Mouse (Mus musculus) heart, adult 2 months (tissue): ENCODE results near the gene Flnb. TPM values are rescaled to one million over a fixed set of nuclear protein-coding genes. Genes with fewer than 3 reads are reported as not detected.
A peak's percentile ranks its signal among the peaks of the same experiment; 100 is the strongest.

Experiments used
- DNase-seq, 2 experiments: peaks; one replicate each; pipeline ENCODE4 v3.0.0; 2021
- H3K27ac ChIP-seq: fragments of 200-600 bp; 2 replicates; pipeline ENCODE4 v1.8.1; 2022
- H3K27me3 ChIP-seq: fragments of 200-500 bp; 2 replicates; pipeline ENCODE4 v1.6.1; 2012; ENCODE audit warnings: mild to moderate bottlenecking, low read length, inconsistent platforms, mixed read lengths; ENCODE audit not compliant: control insufficient read depth, insufficient read depth
- H3K36me3 ChIP-seq: fragments of 200-500 bp; 2 replicates; pipeline ENCODE4 v1.6.1; 2012; ENCODE audit warnings: low read length, inconsistent platforms; ENCODE audit not compliant: control insufficient read depth, insufficient read depth
- H3K4me1 ChIP-seq: fragments of 200-500 bp; 2 replicates; pipeline ENCODE4 v1.6.1; 2011; ENCODE audit warnings: low read length; ENCODE audit not compliant: control insufficient read depth, insufficient read depth
- H3K4me3 ChIP-seq: fragments of 200-600 bp; 2 replicates; pipeline ENCODE4 v1.8.1; 2022
- H3K79me2 ChIP-seq: fragments of 200-500 bp; replicated peaks from 2 replicates; pipeline ENCODE4 v1.6.1; 2012; ENCODE audit warnings: mild to moderate bottlenecking, inconsistent platforms, low read length, moderate library complexity, mixed read lengths; ENCODE audit not compliant: control insufficient read depth, insufficient read depth
- H3K9ac ChIP-seq: fragments of 200-500 bp; 2 replicates; pipeline ENCODE4 v1.6.1; 2012; ENCODE audit warnings: low read depth, mild to moderate bottlenecking, control low read depth, inconsistent platforms, low read length, mixed read lengths
- CTCF ChIP-seq: fragments of 200-600 bp; IDR thresholded peaks from 2 replicates; pipeline ENCODE4 v1.8.1; 2022; ENCODE audit warnings: antibody characterized with exemption, mild to moderate bottlenecking, moderate library complexity
- EP300 ChIP-seq: fragments of 200-500 bp; IDR thresholded peaks from 2 replicates; pipeline ENCODE4 v1.6.1; 2011; ENCODE audit warnings: low read depth, low read length, control low read depth; ENCODE audit not compliant: insufficient read depth
- POLR2A ChIP-seq: fragments of 200-500 bp; IDR thresholded peaks from 2 replicates; pipeline ENCODE4 v1.6.1; 2011; ENCODE audit warnings: mild to moderate bottlenecking, low read depth, low read length, control low read depth; ENCODE audit not compliant: insufficient read depth
- WGBS: fragments of 180-500 bp; shearing (Covaris S2); methylation state at CpG from one replicate; pipeline ENCODE4 v1.1.7; 2018; 5-methylcytosine and 5-hydroxymethylcytosine counted together
- intact Hi-C: fragments of 180-260 bp; cut with DNase I; formaldehyde crosslinking; loops from one replicate; pipeline ENCODE4 v1.15.1; 2025
- polyA plus RNA-seq: library from polyadenylated mRNA; depleted of rRNA; stranded (reverse); fragments of >200 nt; gene quantifications from 2 replicates; pipeline ENCODE4 v1.2.3, GENCODE M21; 2012
- total RNA-seq, 2 experiments: library from RNA; stranded (reverse); gene quantifications; 2 replicates each; pipeline ENCODE4 v1.2.3; 2021

Flnb gene
- total and polyA plus RNA-seq, 3 experiments, result 9.6 to 22.7 (median 17.0) TPM

DNA sequence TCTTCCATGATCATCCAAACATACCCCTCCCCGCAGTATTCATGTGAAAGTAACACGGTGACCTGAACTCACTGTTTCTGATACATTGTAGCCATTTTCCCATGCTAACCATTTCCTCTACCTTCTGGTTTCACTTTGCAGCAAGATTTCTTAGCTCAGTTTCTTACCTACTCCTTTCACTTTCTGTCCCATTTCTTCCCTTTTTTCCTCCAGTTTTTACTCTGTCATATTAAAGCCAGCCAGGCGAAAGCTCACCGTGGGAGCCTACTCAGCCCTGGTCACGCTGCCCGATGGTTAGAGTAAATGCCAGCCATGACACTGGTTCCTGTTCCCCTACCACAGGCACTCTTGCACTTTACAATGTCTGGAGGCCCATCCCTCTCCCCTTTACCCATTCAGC, 169.2 kb downstream of the Flnb start:
- Histone ChIP-seq H3K9ac (no peak overlapping the region), H3K4me1 (peaks cover 3% of the 10 kb centered on the region; the same call in 1 of the 2 replicates), H3K27ac (no peak overlapping the region), H3K36me3 (no peaks in the 10 kb centered on the region), H3K79me2 (no peaks in the 10 kb centered on the region), H3K4me3 (no peak overlapping the region), H3K27me3 (no peaks in the 10 kb centered on the region)
- no peak for DNase-seq
- 85% methylated on average over 6 of the region's 6 CpGs for WGBS
- intact Hi-C loops, result no loop called here
- TF ChIP-seq EP300 (no peak), CTCF (no peak), POLR2A (no peak)

DNA sequence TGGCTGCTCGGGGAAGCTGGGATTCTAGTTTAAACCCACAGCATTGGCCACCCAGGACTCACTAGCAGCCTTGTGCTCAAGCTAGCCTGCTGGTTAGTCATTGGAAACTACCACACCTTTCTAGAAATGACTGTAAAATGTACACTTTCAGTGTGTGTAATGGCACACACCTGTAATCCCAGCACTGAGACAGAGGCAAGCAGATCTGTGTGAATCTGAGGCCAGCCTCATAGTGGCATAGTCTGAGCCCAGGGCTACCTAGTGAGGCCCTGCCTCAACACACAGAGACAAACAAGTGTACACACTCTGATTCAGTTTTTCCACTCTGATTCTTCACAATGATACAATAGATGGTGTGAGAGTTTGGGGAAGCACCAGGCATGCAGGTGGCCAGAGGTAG, 171.6 kb downstream of the Flnb start:
- TF ChIP-seq POLR2A (no peak), EP300 (no peak), CTCF (no peak)
- Histone ChIP-seq H3K27ac (no peak overlapping the region), H3K79me2 (no peaks in the 10 kb centered on the region), H3K4me1 (peaks cover 3% of the 10 kb centered on the region; the same call in 1 of the 2 replicates), H3K9ac (no peak overlapping the region), H3K36me3 (no peaks in the 10 kb centered on the region), H3K27me3 (no peaks in the 10 kb centered on the region), H3K4me3 (no peak overlapping the region)
- no peak for DNase-seq
- intact Hi-C loops, result no loop called here
- 86% methylated on average over 1 of the region's 1 CpGs for WGBS

- no peak overlapping the region for H3K4me3 ChIP-seq
- no peak for DNase-seq
- H3K36me3 ChIP-seq, result no peaks in the 10 kb centered on the region
- 52% methylated on average over 3 of the region's 3 CpGs for WGBS
- no peak overlapping the region for H3K9ac ChIP-seq
- intact Hi-C loops, result no loop called here
- TF ChIP-seq CTCF (no peak), POLR2A (no peak), EP300 (no peak)
- peaks cover 3% of the 10 kb centered on the region; the same call in 1 of the 2 replicates for H3K4me1 ChIP-seq
- H3K79me2 ChIP-seq, result no peaks in the 10 kb centered on the region
- no peak overlapping the region for H3K27ac ChIP-seq
- no peaks in the 10 kb centered on the region for H3K27me3 ChIP-seq
Measured at GRCm38 (mm10) chr14:7989961-7990360, 172.2 kb downstream of the Flnb start.

DNA sequence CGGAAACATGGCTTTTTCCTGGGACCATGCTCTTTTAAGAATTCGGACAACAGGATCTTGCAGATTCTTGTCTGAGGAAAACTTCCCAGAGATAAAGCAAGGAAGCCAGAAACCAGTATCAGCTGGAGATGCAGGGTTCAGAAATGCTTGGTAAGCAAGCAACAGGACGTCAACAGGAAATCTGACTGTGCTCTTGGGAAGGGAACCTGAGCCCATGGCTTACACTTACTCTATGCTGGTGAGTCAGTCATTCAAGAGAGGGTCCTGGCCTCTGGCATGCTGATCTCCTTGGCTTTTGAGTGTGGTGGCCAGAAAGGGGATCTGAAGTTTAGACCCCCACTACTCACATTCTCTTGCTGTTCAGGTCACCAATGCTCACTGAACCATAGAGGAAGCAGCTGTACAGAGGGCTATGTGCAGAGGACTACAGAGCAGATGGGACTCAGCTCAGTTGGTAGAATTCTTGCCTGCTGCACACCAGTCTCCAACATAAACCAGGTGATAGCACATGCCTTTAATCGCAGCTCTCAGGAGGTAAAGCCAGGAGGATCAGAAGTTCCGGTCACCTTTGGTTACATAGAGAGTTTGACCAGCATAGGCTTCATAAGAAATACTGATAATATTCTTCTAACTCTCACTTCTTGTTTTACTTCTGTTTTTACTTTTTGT, 173.5 kb downstream of the Flnb start:
- H3K36me3 ChIP-seq, result no peaks in the 10 kb centered on the region
- 64% methylated on average over 5 of the region's 5 CpGs for WGBS
- H3K27ac ChIP-seq, result no peak overlapping the region
- no peaks in the 10 kb centered on the region for H3K27me3 ChIP-seq
- no peak overlapping the region for H3K9ac ChIP-seq
- no peak for DNase-seq
- TF ChIP-seq EP300 (no peak), CTCF (no peak), POLR2A (no peak)
- H3K4me1 ChIP-seq, result peaks cover 3% of the 10 kb centered on the region; the same call in 1 of the 2 replicates
- H3K79me2 ChIP-seq, result no peaks in the 10 kb centered on the region
- no peak overlapping the region for H3K4me3 ChIP-seq
- intact Hi-C loops, result no loop called here

GRCm38 (mm10) chr14:7992158-7992557, 174.4 kb downstream of the Flnb start:
- WGBS, result 63% methylated on average over 6 of the region's 6 CpGs
- intact Hi-C loops, result no loop called here
- no peak overlapping the region for H3K4me3 ChIP-seq

DNA sequence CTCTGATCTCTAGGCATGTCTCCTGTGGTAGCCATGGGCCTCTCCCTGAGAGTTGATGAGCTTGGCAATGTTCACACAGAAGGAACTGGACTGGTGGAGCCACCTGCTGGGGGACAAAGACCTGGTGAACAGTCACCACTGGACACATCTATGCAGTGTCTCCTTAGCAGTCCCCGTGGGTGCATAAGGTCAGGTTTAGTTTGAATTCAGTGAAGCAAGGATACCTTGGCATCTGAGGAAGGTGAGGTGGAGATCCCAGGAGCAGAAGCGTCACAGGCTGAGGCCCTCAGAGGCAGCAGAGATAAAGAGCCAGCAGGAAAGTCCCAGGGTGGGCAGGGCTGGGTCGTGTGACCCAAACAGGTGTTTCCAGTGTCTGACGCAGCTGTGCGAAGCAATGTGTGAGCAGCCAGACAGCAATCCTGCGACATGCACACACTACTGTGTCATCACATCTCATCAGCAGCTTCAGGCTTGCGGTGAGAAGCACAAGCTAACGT, 176.6 kb downstream of the Flnb start, which contains the start of gene Dnase1l3:
Dnase1l3 (minus strand) TSS at position 303 of the 497 bp plus-strand sequence.
- no peak within 1 kb of the TSS for H3K27ac ChIP-seq
- H3K4me3 ChIP-seq, result no peak within 1 kb of the TSS
- H3K27me3 ChIP-seq, result no peaks in the 10 kb centered on the region
- TF ChIP-seq POLR2A (no peak), CTCF (peak; percentile 67), EP300 (no peak)
- DNase-seq, result peak; percentile 53 to 55
- no peaks in the 10 kb centered on the region for H3K79me2 ChIP-seq
- H3K4me1 ChIP-seq, result peaks cover 3% of the 10 kb centered on the region; the same call in 1 of the 2 replicates
- intact Hi-C loops, result loop anchor here (1.0 kb wide), 1 partner anchor 177 kb away; the partner anchor contains the start of gene Flnb
- H3K36me3 ChIP-seq, result no peaks in the 10 kb centered on the region
- H3K9ac ChIP-seq, result no peak within 1 kb of the TSS
- WGBS, result 50% methylated on average over 8 of the region's 8 CpGs

More at GRCm38 (mm10) chr14:7992158-7992557, 174.4 kb downstream of the Flnb start:
- Histone ChIP-seq H3K27me3 (no peaks in the 10 kb centered on the region), H3K79me2 (no peaks in the 10 kb centered on the region), H3K9ac (no peak overlapping the region), H3K36me3 (no peaks in the 10 kb centered on the region), H3K27ac (no peak overlapping the region), H3K4me1 (peaks cover 3% of the 10 kb centered on the region; the same call in 1 of the 2 replicates)
- no peak for DNase-seq
- TF ChIP-seq CTCF, result no peak
- TF ChIP-seq EP300, result no peak
- no peak for TF ChIP-seq POLR2A
